Mouse (Mus musculus) sigmoid colon, adult 10 weeks (tissue): Measurements from ENCODE around the gene Zbtb41. TPM values are rescaled to one million over a fixed set of nuclear protein-coding genes. Genes with fewer than 3 reads are reported as not detected.

Experiments used
- polyA plus RNA-seq: library from polyadenylated mRNA; stranded (reverse); fragments of 350-450 nt; fragmentation: Illumina TruSeq; extraction: RNeasy Lipid Tissue Mini Kit (QIAGEN cat#74804); gene quantifications from one replicate; pipeline ENCODE4 v1.2.3, GENCODE M21; 2014; ENCODE audit warnings: low read depth, low replicate concordance

The Zbtb41 gene
- 25.5 TPM for polyA plus RNA-seq

GRCm38 (mm10) chr1:139421875-139422791 is at the start of gene Zbtb41:
TSS of gene Zbtb41 (plus strand) at chr1:139422288.

GRCm38 (mm10) chr1:139376638-139377286 is 45.3 kb upstream of the Zbtb41 start, which contains the start of gene Crb1:
TSS of gene Crb1 (minus strand) at chr1:139377100.

GRCm38 (mm10) chr1:139454340-139455225 is 32.5 kb downstream of the Zbtb41 start, which contains the start of gene Aspm:
TSS of gene Aspm (plus strand) at chr1:139454772.

GRCm38 (mm10) chr1:139501258-139501752 is 79.2 kb downstream of the Zbtb41 start, which contains the start of gene F13b:
TSS of gene F13b (plus strand) at chr1:139501702.

Other genes starting within 250 kb of the Zbtb41 start
- not detected for gene Crb1, start 45.2 kb upstream of the Zbtb41 start, polyA plus RNA-seq
- 4.9 TPM for gene Aspm, start 32.5 kb downstream of the Zbtb41 start, polyA plus RNA-seq
- gene F13b, start 79.4 kb downstream of the Zbtb41 start, polyA plus RNA-seq: not detected
- gene Cfhr1, start 138.0 kb downstream of the Zbtb41 start, polyA plus RNA-seq: not detected